Mouse (Mus musculus): Measurements from ENCODE around the gene Nfkb1. TPM values are rescaled to one million over a fixed set of nuclear protein-coding genes. Genes with fewer than 3 reads are reported as not detected.

The Nfkb1 gene
- 16.0 TPM for polyA plus RNA-seq (2015; fragmentation: Illumina TruSeq; extraction: RNeasy Lipid Tissue Mini Kit (QIAGEN cat#74804); ENCODE audit: low read depth, low replicate concordance)

DNA sequence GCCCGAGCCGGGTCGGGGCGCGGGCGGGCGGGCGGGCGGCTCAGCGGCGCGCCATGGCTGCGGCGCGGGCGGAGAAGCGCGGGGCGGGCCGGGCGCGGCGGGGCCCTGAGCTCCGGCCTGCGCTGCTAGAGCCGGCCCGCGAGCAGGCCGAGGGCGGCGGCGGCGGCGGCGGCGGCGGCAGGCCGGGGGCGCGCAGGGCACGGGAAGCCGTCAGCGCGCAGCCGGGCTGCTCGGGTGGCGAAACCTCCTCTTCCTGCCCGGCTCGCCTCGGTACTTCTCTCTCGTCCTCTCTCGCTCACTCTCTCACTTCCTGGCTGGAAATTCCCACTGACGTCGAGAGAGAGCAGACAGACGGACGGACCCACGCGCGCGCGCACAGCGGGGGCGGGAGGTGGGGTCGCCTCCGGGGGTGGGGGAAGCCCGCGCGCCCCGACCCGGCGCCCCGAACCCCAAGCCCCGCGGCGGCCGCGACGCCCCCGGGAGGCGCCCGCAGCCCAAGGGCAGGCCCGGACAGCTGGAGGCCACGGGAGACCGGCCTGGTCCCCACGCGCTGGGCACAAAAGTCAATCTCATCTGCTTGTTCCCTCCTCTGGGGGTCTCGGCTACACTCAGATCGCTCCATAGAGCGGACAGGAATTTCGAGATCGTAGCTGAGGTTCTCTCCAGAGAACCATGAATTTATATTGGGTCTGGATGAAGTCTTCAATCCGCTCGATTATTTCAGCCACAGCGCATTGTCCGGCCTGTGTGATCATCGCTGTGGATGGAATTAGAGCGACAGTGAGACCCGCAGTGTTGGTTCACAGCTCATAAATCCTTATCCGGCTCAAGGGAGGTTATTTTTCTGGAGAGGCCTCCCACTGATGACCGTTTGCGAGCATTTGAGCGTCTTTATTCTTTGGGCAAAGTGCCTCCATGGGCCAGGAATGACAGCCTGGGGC lies at the start of gene Nfkb1:
Nfkb1 (minus strand) TSS at position 357 of the 941 bp plus-strand sequence.

Other genes with a start within 250 kb of the Nfkb1 start
- gene Manba, start 205.9 kb downstream of the Nfkb1 start, polyA plus RNA-seq (2015; fragmentation: Illumina TruSeq; extraction: RNeasy Lipid Tissue Mini Kit (QIAGEN cat#74804); ENCODE audit: low read depth, low replicate concordance) = 7.6 TPM
- 4.1 TPM for gene Slc39a8, start 133.7 kb upstream of the Nfkb1 start, polyA plus RNA-seq (2015; fragmentation: Illumina TruSeq; extraction: RNeasy Lipid Tissue Mini Kit (QIAGEN cat#74804); ENCODE audit: low read depth, low replicate concordance)

All from brain, adult 10 weeks (tissue).